Comparison of ENCODE assay signal across 8 mouse cellular contexts in genomic region chr4:108780057-108780863, GRCm38 (mm10). TPM values are rescaled to one million over a fixed set of nuclear protein-coding genes. Genes with fewer than 3 reads are reported as not detected.
DNase-seq lines count a peak whose midpoint lies in the region; ATAC-seq and TF ChIP-seq lines count a peak whose summit lies in the region.

TSS of gene Zfyve9 (minus strand) at chr4:108780798.

- H3K27ac ChIP-seq in forebrain, postnatal 0 days (ENCODE audit: low read depth, low read length), result peak within 1 kb of the TSS; percentile 98
- H3K27ac ChIP-seq in lung, embryonic 15.5 days, result peak within 1 kb of the TSS; percentile 99
- H3K27ac ChIP-seq in olfactory bulb, adult 2 months (ENCODE audit: insufficient read depth, low read depth, low read length), result peak within 1 kb of the TSS; percentile 91

- intact Hi-C loops in heart, postnatal 36 days (cut with DNase I), result loop anchor here (2.0 to 5.0 kb wide), 2 partner anchors 53 to 83 kb away; partner anchors contain the start of gene Btf3l4

- peak within 1 kb of the TSS; percentile 69 for H3K4me2 ChIP-seq in forebrain, postnatal 0 days (ENCODE audit: low read depth)
- H3K4me2 ChIP-seq in lung, embryonic 15.5 days, result peak within 1 kb of the TSS; percentile 74

- no peaks in the 10 kb centered on the region for H3K27me3 ChIP-seq in forebrain, postnatal 0 days (ENCODE audit: insufficient read depth, low read length)
- no peaks in the 10 kb centered on the region for H3K27me3 ChIP-seq in lung, embryonic 15.5 days

- peak; percentile 51 for TF ChIP-seq CTCF in forebrain, postnatal 0 days (IDR thresholded peaks at IDR 0.05; ENCODE audit: low read depth)
- peak; percentile 34; the same call in 1 of the 2 replicates for TF ChIP-seq CTCF in olfactory bulb, adult 2 months (IDR thresholded peaks at IDR 0.05; ENCODE audit: insufficient read depth, low read depth, low read length)

- WGBS in forebrain, postnatal 0 days, result under 1% methylated on average over 73 of the region's 111 CpGs
- under 1% methylated on average over 98 of the region's 111 CpGs for WGBS in lung, embryonic 15.5 days
- 2% methylated on average over 111 of the region's 111 CpGs for WGBS in olfactory bulb, adult 2 months

- no peaks in the 10 kb centered on the region for H3K36me3 ChIP-seq in forebrain, postnatal 0 days (ENCODE audit: insufficient read depth)
- no peaks in the 10 kb centered on the region for H3K36me3 ChIP-seq in lung, embryonic 15.5 days

- DNase-seq in ES-CJ7 (ENCODE audit: low read depth, low spot score), result peak; percentile 31
- peak; percentile 78 for DNase-seq in cerebellum, adult 11 months
- DNase-seq in forebrain, postnatal 0 days, result peak; percentile 86
- DNase-seq in heart, postnatal 36 days, result peak; percentile 87 to 89
- DNase-seq in layer of hippocampus, adult 8-10 months (ENCODE audit: low spot score in 2 of 2), result peak; percentile 21 to 66
- DNase-seq in thymus, adult 18-20 months, result peak; percentile 15 to 34

- TF ChIP-seq POLR2A in olfactory bulb, adult 2 months (IDR thresholded peaks at IDR 0.05; ENCODE audit: insufficient read depth, low read depth, low read length), result peak; percentile 46

- peak; percentile 89 for ATAC-seq in forebrain, postnatal 0 days
- peak; percentile 94 for ATAC-seq in lung, embryonic 15.5 days (ENCODE audit: borderline replicate concordance, extremely low read depth, low FRiP score, low TSS enrichment)

- no peaks in the 10 kb centered on the region for H3K9me3 ChIP-seq in forebrain, postnatal 0 days (ENCODE audit: low read length)
- H3K9me3 ChIP-seq in lung, embryonic 15.5 days, result no peaks in the 10 kb centered on the region

- peak within 1 kb of the TSS; percentile 89 for H3K4me3 ChIP-seq in forebrain, postnatal 0 days (ENCODE audit: low read depth, low read length)
- peak within 1 kb of the TSS; percentile 96 for H3K4me3 ChIP-seq in lung, embryonic 15.5 days
- H3K4me3 ChIP-seq in olfactory bulb, adult 2 months (ENCODE audit: insufficient read depth, low read depth, low read length), result peak within 1 kb of the TSS; percentile 79

- peak within 1 kb of the TSS; percentile 99 for H3K9ac ChIP-seq in forebrain, postnatal 0 days
- H3K9ac ChIP-seq in lung, embryonic 15.5 days, result peak within 1 kb of the TSS; percentile 99

- H3K4me1 ChIP-seq in forebrain, postnatal 0 days (ENCODE audit: insufficient read depth), result no peaks in the 10 kb centered on the region; the same call in 1 of the 2 replicates
- no peaks in the 10 kb centered on the region for H3K4me1 ChIP-seq in lung, embryonic 15.5 days
- peaks cover 2% of the 10 kb centered on the region; the same call in 1 of the 2 replicates for H3K4me1 ChIP-seq in olfactory bulb, adult 2 months (ENCODE audit: control insufficient read depth, insufficient read depth, low read length)

RNA-seq across cellular contexts. Expression of gene Zfyve9, which starts in this region (rescaled TPM):
- 32.5 and 39.2 TPM in 2 replicates for total RNA-seq in forebrain, postnatal 0 days (2014; rRNA removed)
- 5.1 and 6.8 TPM in 2 replicates for polyA plus RNA-seq in forebrain, postnatal 0 days (2015; fragmentation: Nextera tagmentation; extraction: Ambion mirVana)
- total RNA-seq in heart, postnatal 36 days (2021), result 10 to 100 TPM; 27.4 to 28.0 TPM
- 10 to 100 TPM; 55.1 to 63.4 (median 58.7) TPM for total RNA-seq in layer of hippocampus, adult 8-10 months (2022)
- polyA plus RNA-seq in lung, embryonic 15.5 days (2015; fragmentation: Nextera tagmentation; extraction: Ambion mirVana), result 4.6 and 5.1 TPM in 2 replicates
- polyA plus RNA-seq in olfactory bulb, adult 2 months (2012; ENCODE audit: insufficient read depth, insufficient read length, low replicate concordance, missing spikeins), result 65.1 TPM in 1 of 2 replicates, not detected in the other

Comparison
In these comparisons a context has a peak if more than half of its experiments do, and no peak if none do; other contexts are left out.
1. Peak in every context shown above with its lines: DNase-seq, ATAC-seq, H3K4me3 ChIP-seq and H3K27ac ChIP-seq.
2. DNase-seq: peak in every context shown above with its lines; median percentile 88 in heart, postnatal 36 days; 86 in forebrain, postnatal 0 days; 78 in cerebellum, adult 11 months; 44 in layer of hippocampus, adult 8-10 months; 31 in ES-CJ7; 24 in thymus, adult 18-20 months.